Mouse (Mus musculus) G1E (cell line): ENCODE measurements around the gene Col26a1.

Experiments
- CTCF ChIP-seq: IDR thresholded peaks from 2 replicates; pipeline ENCODE4 v1.5.1; 2012; ENCODE audit warnings: low read depth, low read length, inconsistent platforms, mixed read lengths
- GATA1 ChIP-seq: IDR thresholded peaks from 2 replicates; pipeline ENCODE4 v1.6.1; 2012; ENCODE audit warnings: borderline replicate concordance, low read length, inconsistent platforms, mixed read lengths
- POLR2AphosphoS5 ChIP-seq: IDR thresholded peaks from 2 replicates; pipeline ENCODE4 v1.6.1; 2012; ENCODE audit warnings: low read depth, low read length, inconsistent platforms; ENCODE audit not compliant: insufficient replicate concordance

DNA sequence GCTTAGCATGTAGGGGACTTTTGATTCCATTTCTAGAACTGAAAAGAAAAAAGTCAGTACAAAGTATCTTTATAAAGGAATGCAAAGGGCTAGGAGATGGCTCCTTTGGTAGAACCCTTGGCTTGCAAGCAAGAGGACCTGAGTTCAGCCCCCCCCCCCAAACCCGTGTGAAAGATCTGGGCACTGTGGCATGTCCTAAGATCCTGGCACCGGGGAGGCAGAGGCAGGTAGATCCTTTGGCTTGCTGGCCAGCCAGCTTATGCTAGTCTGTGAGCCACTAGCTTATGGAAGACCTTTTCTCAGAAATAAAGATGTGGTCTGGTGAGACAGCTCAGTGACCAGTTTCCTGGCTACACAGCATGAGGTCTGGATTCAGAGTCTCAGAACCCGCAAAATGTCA is 31.2 kb upstream of the Col26a1 start:
- no peak for TF ChIP-seq CTCF
- no peak for TF ChIP-seq POLR2AphosphoS5
- TF ChIP-seq GATA1: no peak
